Mouse (Mus musculus) layer of hippocampus, adult 6 months (tissue): Measurements from ENCODE around the gene Ndufa6. TPM values are rescaled to one million over a fixed set of nuclear protein-coding genes. Genes with fewer than 3 reads are reported as not detected.

ENCODE experiments used
- long read RNA-seq, 2 experiments: library from polyadenylated mRNA; unstranded; transcript quantifications; one replicate each; pipeline ENCODE4 v2.0.0; 2019 to 2020
- microRNA-seq: library from miRNA; unstranded; fragments of <30 nt; microRNA quantifications from one replicate; pipeline ENCODE4 v1.2.0, GENCODE M21; 2020
- polyA plus RNA-seq: library from polyadenylated mRNA; unstranded; fragments of <200 nt; fragmentation: Nextera tagmentation; gene quantifications from 2 replicates; pipeline ENCODE4 v1.2.3, GENCODE M21; 2021

The Ndufa6 gene
- 900 and 946 TPM in 2 replicates for polyA plus RNA-seq
- long read RNA-seq, experiment 1, transcript Ndufa6-205 (2 exons, 382 nt), result minor isoform, 10 of 332 reads
- long read RNA-seq, experiment 1, transcript Ndufa6-201 (3 exons, 590 nt), result major isoform, 316 of 332 reads
- long read RNA-seq, experiment 1, partial matches to known transcripts, result 0 of 332 reads
- long read RNA-seq, experiment 1, other reads (novel, unspliced or antisense), result 5 of 332 reads
- long read RNA-seq, experiment 2, transcript Ndufa6-201 (3 exons, 590 nt), result major isoform, 33 of 45 reads
- long read RNA-seq, experiment 2, transcript Ndufa6-202 (1 exons, 1,141 nt), result minor isoform, 6 of 45 reads
- long read RNA-seq, experiment 2, partial matches to known transcripts, result 0 of 45 reads
- long read RNA-seq, experiment 2, other reads (novel, unspliced or antisense), result 1 of 45 reads

GRCm38 (mm10) chr15:82354126-82354945 lies at the start of gene Ndufa6:
Ndufa6 (minus strand) TSS chr15:82354322.

GRCm38 (mm10) chr15:82393922-82394321 lies 39.8 kb upstream of the Ndufa6 start, which contains the start of gene Cyp2d11:
Cyp2d11 (minus strand) TSS chr15:82394022.

GRCm38 (mm10) chr15:82379871-82380713 lies 26.0 kb upstream of the Ndufa6 start, which contains the start of gene Cyp2d22:
Cyp2d22 (minus strand) TSS chr15:82380260.

GRCm38 (mm10) chr15:82338593-82339112 lies 15.5 kb downstream of the Ndufa6 start, which contains the start of the genes Naga, Pheta2 and Smdt1:
Naga (minus strand) TSS chr15:82338925.
Pheta2 (plus strand) TSS chr15:82338942.
Smdt1 (plus strand) TSS chr15:82338959.

Small RNAs within 50 kb of the gene (microRNA-seq; reads per million reads assigned to microRNA genes)
- gene Mir7684, result not detected

Other genes with a start within 250 kb of the Ndufa6 start
- 5.4 and 5.5 TPM in 2 replicates for gene Ccdc134, start 226.4 kb downstream of the Ndufa6 start, polyA plus RNA-seq
- gene Srebf2, start 207.1 kb downstream of the Ndufa6 start, polyA plus RNA-seq, result 50.4 and 52.5 TPM in 2 replicates
- 0.77 and 0.94 TPM in 2 replicates for gene Shisa8, start 141.5 kb downstream of the Ndufa6 start, polyA plus RNA-seq
- 0.36 and 0.52 TPM in 2 replicates for gene Tnfrsf13c, start 130.0 kb downstream of the Ndufa6 start, polyA plus RNA-seq
- gene Cenpm, start 109.6 kb downstream of the Ndufa6 start, polyA plus RNA-seq, result 16.3 and 17.6 TPM in 2 replicates
- 24.5 and 34.8 TPM in 2 replicates for gene 1500009C09Rik, start 101.9 kb downstream of the Ndufa6 start, polyA plus RNA-seq
- 85.2 and 107 TPM in 2 replicates for gene Sept3, start 79.4 kb downstream of the Ndufa6 start, polyA plus RNA-seq
- not detected in 2 replicates for gene Wbp2nl, start 55.4 kb downstream of the Ndufa6 start, polyA plus RNA-seq
- 32.4 and 37.4 TPM in 2 replicates for gene Naga, start 15.4 kb downstream of the Ndufa6 start, polyA plus RNA-seq
- gene Pheta2, start 15.4 kb downstream of the Ndufa6 start, polyA plus RNA-seq, result 0.64 and 0.84 TPM in 2 replicates
- gene Smdt1, start 15.4 kb downstream of the Ndufa6 start, polyA plus RNA-seq, result 902 and 958 TPM in 2 replicates
- 17.5 and 27.3 TPM in 2 replicates for gene Cyp2d22, start 25.9 kb upstream of the Ndufa6 start, polyA plus RNA-seq
- gene Cyp2d11, start 39.7 kb upstream of the Ndufa6 start, polyA plus RNA-seq, result not detected in 2 replicates
- gene Cyp2d10, start 52.9 kb upstream of the Ndufa6 start, polyA plus RNA-seq, result not detected in 2 replicates
- gene Cyp2d9, start 79.1 kb upstream of the Ndufa6 start, polyA plus RNA-seq, result not detected in 2 replicates
- gene Cyp2d12, start 200.8 kb upstream of the Ndufa6 start, polyA plus RNA-seq, result not detected in 2 replicates